9 mouse cellular contexts compared by ENCODE assay signal in the genomic region with DNA sequence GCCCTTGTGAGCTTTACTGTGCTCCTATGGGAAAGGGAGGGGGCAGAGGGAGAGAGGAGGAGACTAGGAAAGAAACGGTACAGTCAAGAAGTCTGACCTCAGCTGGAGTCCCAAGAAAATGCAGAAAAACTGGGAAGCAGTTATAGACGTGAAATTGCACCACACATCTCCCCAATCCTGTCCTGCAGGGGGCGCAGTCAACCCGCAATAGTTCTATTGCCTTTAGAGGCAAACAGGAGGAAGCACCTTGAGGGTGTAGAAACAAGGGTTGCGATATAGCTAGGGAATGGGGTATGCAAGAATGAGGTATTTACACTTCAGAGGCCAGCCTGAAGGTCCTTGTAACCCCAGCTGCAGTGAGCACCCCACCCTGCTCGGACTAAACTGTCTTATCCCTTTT.
DNase-seq lines count a peak whose midpoint lies in the region; ATAC-seq and TF ChIP-seq lines count a peak whose summit lies in the region.
"Had no signal": no experiment of that assay in that cellular context is flagged by ENCODE, and none has a peak within 500 bp of the region (broad histone marks: within the 10 kb centered on the region; RNA-seq: fewer than 3 reads in every experiment).

No protein-coding gene starts in this region.

- H3K36me3 ChIP-seq in forebrain, embryonic 11.5 days (ENCODE audit: control insufficient read depth, insufficient read depth, low read length): no peaks in the 10 kb centered on the region
- no peaks in the 10 kb centered on the region for H3K36me3 ChIP-seq in forebrain, embryonic 13.5 days (ENCODE audit: poor library complexity, severe bottlenecking)
- H3K36me3 ChIP-seq: lung, embryonic 15.5 days had no signal

- H3K4me2 ChIP-seq in forebrain, embryonic 11.5 days (ENCODE audit: low read depth, low read length, severe bottlenecking): no peak overlapping the region
- H3K4me2 ChIP-seq in forebrain, embryonic 13.5 days: no peak overlapping the region
- H3K4me2 ChIP-seq: lung, embryonic 15.5 days had no signal

- H3K27ac ChIP-seq in forebrain, embryonic 11.5 days (ENCODE audit: low read depth, low read length): no peak overlapping the region
- H3K27ac ChIP-seq in forebrain, embryonic 13.5 days: no peak overlapping the region
- H3K27ac ChIP-seq in layer of hippocampus, adult 2 months: peak overlapping the region; percentile 53
- H3K27ac ChIP-seq: lung, embryonic 15.5 days had no signal

- 19% methylated on average over 6 of the region's 6 CpGs for WGBS in forebrain, embryonic 11.5 days
- WGBS in forebrain, embryonic 13.5 days: 22% methylated on average over 6 of the region's 6 CpGs

- ATAC-seq in forebrain, embryonic 11.5 days (replicated peaks; ENCODE audit: low FRiP score): no peak; the same call in 1 of the 2 replicates
- no peak; the same call in 1 of the 2 replicates for ATAC-seq in forebrain, embryonic 13.5 days

- no peaks in the 10 kb centered on the region for H3K9me3 ChIP-seq in forebrain, embryonic 11.5 days (ENCODE audit: control insufficient read depth, low read length)
- no peaks in the 10 kb centered on the region for H3K9me3 ChIP-seq in forebrain, embryonic 13.5 days (replicated peaks)
- H3K9me3 ChIP-seq: lung, embryonic 15.5 days had no signal

- TF ChIP-seq CTCF in layer of hippocampus, adult 2 months (conservative IDR thresholded peaks at IDR 0.05): peak; percentile 85

- no peaks in the 10 kb centered on the region for H3K27me3 ChIP-seq in forebrain, embryonic 11.5 days (ENCODE audit: control insufficient read depth, insufficient read depth, low read length)
- no peaks in the 10 kb centered on the region for H3K27me3 ChIP-seq in forebrain, embryonic 13.5 days
- H3K27me3 ChIP-seq: lung, embryonic 15.5 days had no signal

- no peak overlapping the region for H3K9ac ChIP-seq in forebrain, embryonic 11.5 days (ENCODE audit: low read length)
- H3K9ac ChIP-seq in forebrain, embryonic 13.5 days: no peak overlapping the region
- H3K9ac ChIP-seq: lung, embryonic 15.5 days had no signal

- DNase-seq in forebrain, embryonic 11.5 days (ENCODE audit: low spot score): peak; percentile 77
- peak; percentile 10 for DNase-seq in Muller cell, postnatal 12 days (ENCODE audit: inconsistent ontology term)
- DNase-seq in cerebellum, adult 8-10 months: peak; percentile 74
- peak; percentile 22 to 37 for DNase-seq in gastrocnemius, adult 8-10 months (ENCODE audit: low spot score in 2 of 2)
- DNase-seq in layer of hippocampus, adult 2 months (ENCODE audit: low spot score in 2 of 2): peak; percentile 63 to 82
- peak; percentile 21 for DNase-seq in lung, postnatal 25 days (ENCODE audit: low spot score)
- DNase-seq in spleen, postnatal 4 days (ENCODE audit: low spot score in 2 of 2): peak; percentile 64 to 88

- no peak overlapping the region for H3K4me3 ChIP-seq in forebrain, embryonic 11.5 days (ENCODE audit: low read depth, low read length)
- no peak overlapping the region for H3K4me3 ChIP-seq in forebrain, embryonic 13.5 days
- no peak overlapping the region for H3K4me3 ChIP-seq in layer of hippocampus, adult 2 months
- H3K4me3 ChIP-seq: lung, embryonic 15.5 days had no signal

- H3K4me1 ChIP-seq in forebrain, embryonic 11.5 days (replicated peaks; ENCODE audit: control insufficient read depth, insufficient read depth, low read length): no peaks in the 10 kb centered on the region
- no peaks in the 10 kb centered on the region for H3K4me1 ChIP-seq in forebrain, embryonic 13.5 days
- H3K4me1 ChIP-seq: lung, embryonic 15.5 days had no signal

Comparison
In these comparisons a context has a peak if more than half of its experiments do, and no peak if none do; other contexts are left out.
1. DNase-seq: peak in every context shown above with its lines; median percentile 77 in forebrain, embryonic 11.5 days; 76 in spleen, postnatal 4 days; 74 in cerebellum, adult 8-10 months; 72 in layer of hippocampus, adult 2 months; 30 in gastrocnemius, adult 8-10 months; 21 in lung, postnatal 25 days; 10 in Muller cell, postnatal 12 days.